Mouse (Mus musculus) lung, adult 2 months (tissue): ENCODE measurements at regions not wholly inside any gene's neighbourhood (a gene's known extent, or its start where the extent isn't known, plus 50 kb on each side); places are given as distances from the start of the nearest gene placed in this dataset.

Experiments
- DNase-seq: peaks from one replicate; pipeline ENCODE4 v3.0.0; 2022
- H3K4me1 ChIP-seq: fragments of 200-500 bp; 2 replicates; pipeline ENCODE4 v1.6.1; 2011; ENCODE audit warnings: low read length; ENCODE audit not compliant: control insufficient read depth, insufficient read depth
- H3K4me3 ChIP-seq: fragments of 200-500 bp; replicated peaks from 2 replicates; pipeline ENCODE3; 2011; ENCODE audit warnings: low read depth, mild to moderate bottlenecking, control low read depth, low read length; ENCODE audit errors: extremely low read depth
- CTCF ChIP-seq: fragments of 200-500 bp; IDR thresholded peaks from 2 replicates; pipeline ENCODE4 v1.5.1; 2011; ENCODE audit warnings: mild to moderate bottlenecking, low read length, control low read depth; ENCODE audit not compliant: insufficient read depth
- POLR2A ChIP-seq: fragments of 200-500 bp; IDR thresholded peaks from 2 replicates; pipeline ENCODE4 v1.6.1; 2011; ENCODE audit warnings: low read depth, mild to moderate bottlenecking, control low read depth, low read length, borderline replicate concordance; ENCODE audit errors: extremely low read depth
- WGBS: fragments of 180-500 bp; shearing (Covaris S2); methylation state at CpG from one replicate; pipeline ENCODE4 v1.1.7; 2018; 5-methylcytosine and 5-hydroxymethylcytosine counted together

GRCm38 (mm10) chr17:27314821-27315392 lies 110.6 kb upstream of the Lemd2 start:
- no peaks in the 10 kb centered on the region for H3K4me1 ChIP-seq
- no peak for DNase-seq
- WGBS = 60% methylated on average over 7 of the region's 7 CpGs
- no peak overlapping the region for H3K4me3 ChIP-seq
- TF ChIP-seq POLR2A (no peak), CTCF (no peak)

- Histone ChIP-seq H3K4me3 (no peak overlapping the region), H3K4me1 (no peaks in the 10 kb centered on the region)
- 46% methylated on average over 4 of the region's 4 CpGs for WGBS
- TF ChIP-seq POLR2A (no peak), CTCF (no peak)
- DNase-seq = no peak
Measured at GRCm38 (mm10) chr17:27308933-27309332, 104.7 kb upstream of the Lemd2 start.

- WGBS = 54% methylated on average over 3 of the region's 3 CpGs
- H3K4me1 ChIP-seq = no peaks in the 10 kb centered on the region
- TF ChIP-seq POLR2A (no peak), CTCF (no peak)
- no peak overlapping the region for H3K4me3 ChIP-seq
- DNase-seq = no peak
Measured at GRCm38 (mm10) chr17:27304842-27305241, 100.6 kb upstream of the Lemd2 start.

GRCm38 (mm10) chr17:27303633-27304479 lies 99.6 kb upstream of the Lemd2 start:
- TF ChIP-seq POLR2A (no peak), CTCF (no peak)
- Histone ChIP-seq H3K4me1 (no peaks in the 10 kb centered on the region), H3K4me3 (no peak overlapping the region)
- no peak for DNase-seq
- WGBS = 72% methylated on average over 17 of the region's 17 CpGs

GRCm38 (mm10) chr17:27303061-27303460 lies 98.8 kb upstream of the Lemd2 start:
- no peak for DNase-seq
- no peak for TF ChIP-seq CTCF
- no peak overlapping the region for H3K4me3 ChIP-seq
- H3K4me1 ChIP-seq = no peaks in the 10 kb centered on the region
- WGBS = 92% methylated on average over 12 of the region's 12 CpGs

GRCm38 (mm10) chr17:27301376-27301775 lies 97.1 kb upstream of the Lemd2 start:
- Histone ChIP-seq H3K4me3 (no peak overlapping the region), H3K4me1 (no peaks in the 10 kb centered on the region)
- 33% methylated on average over 11 of the region's 11 CpGs for WGBS
- no peak for DNase-seq
- TF ChIP-seq POLR2A = no peak
- no peak for TF ChIP-seq CTCF

- 81% methylated on average over 4 of the region's 4 CpGs for WGBS
- TF ChIP-seq CTCF (no peak), POLR2A (no peak)
- no peak for DNase-seq
Measured at GRCm38 (mm10) chr17:27299297-27299696, 95.0 kb upstream of the Lemd2 start.

GRCm38 (mm10) chr17:27298351-27298750 lies 94.1 kb upstream of the Lemd2 start:
- TF ChIP-seq CTCF (no peak), POLR2A (no peak)
- H3K4me1 ChIP-seq = no peaks in the 10 kb centered on the region
- no peak for DNase-seq
- H3K4me3 ChIP-seq = no peak overlapping the region
- WGBS = 52% methylated on average over 10 of the region's 10 CpGs

More at GRCm38 (mm10) chr17:27299297-27299696, 95.0 kb upstream of the Lemd2 start:
- Histone ChIP-seq H3K4me1 (no peaks in the 10 kb centered on the region), H3K4me3 (no peak overlapping the region)

- Histone ChIP-seq H3K4me3 (no peak overlapping the region), H3K4me1 (no peaks in the 10 kb centered on the region)
- DNase-seq = no peak
- TF ChIP-seq POLR2A = no peak
- TF ChIP-seq CTCF = no peak
- WGBS = 83% methylated on average over 5 of the region's 5 CpGs
Measured at GRCm38 (mm10) chr17:27296156-27296555, 91.9 kb upstream of the Lemd2 start.

GRCm38 (mm10) chr17:27294208-27294604 lies 89.9 kb upstream of the Lemd2 start:
- WGBS = 60% methylated on average over 5 of the region's 5 CpGs
- TF ChIP-seq CTCF (no peak), POLR2A (no peak)

More at GRCm38 (mm10) chr17:27294208-27294604, 89.9 kb upstream of the Lemd2 start:
- Histone ChIP-seq H3K4me1 (no peaks in the 10 kb centered on the region), H3K4me3 (no peak overlapping the region)
- no peak for DNase-seq
